Mouse (Mus musculus): Measurements from ENCODE around the gene Naaladl2. TPM values are rescaled to one million over a fixed set of nuclear protein-coding genes. Genes with fewer than 3 reads are reported as not detected.

Naaladl2 gene
- polyA plus RNA-seq, 1 experiment from 2014 or later: 5.4 TPM

DNA sequence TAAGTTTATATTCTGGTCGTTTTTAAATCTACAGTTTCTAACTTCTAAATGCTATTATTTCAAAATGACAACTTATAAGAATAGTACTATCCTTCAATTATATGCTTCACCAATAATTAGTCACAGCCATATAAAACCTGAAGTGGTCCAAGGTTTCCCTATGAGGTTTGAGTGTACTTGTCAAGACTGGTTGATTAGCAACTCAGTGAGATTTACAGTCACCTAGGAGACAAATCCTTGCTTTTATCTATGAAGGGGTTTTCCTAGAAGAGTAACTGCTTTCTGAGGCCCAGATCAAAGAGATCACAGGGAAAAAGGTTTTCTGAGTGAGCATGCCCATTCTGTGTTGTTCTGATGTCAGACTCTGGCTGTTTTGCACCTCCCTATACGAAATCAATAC lies 222.2 kb downstream of the Naaladl2 start:
- Histone ChIP-seq H3K9ac (no peak overlapping the region), H3K4me1 (no peaks in the 10 kb centered on the region), H3K9me3 (no peaks in the 10 kb centered on the region), H3K4me3 (replicated peaks) (no peak overlapping the region), H3K36me3 (no peaks in the 10 kb centered on the region), H3K27me3 (replicated peaks) (no peaks in the 10 kb centered on the region), H3K4me2 (no peak overlapping the region), H3K27ac (no peak overlapping the region)
- 44% methylated on average over 2 of the region's 2 CpGs for WGBS
- no peak for ATAC-seq (ENCODE audit: insufficient read depth, low FRiP score, low read depth)

DNA sequence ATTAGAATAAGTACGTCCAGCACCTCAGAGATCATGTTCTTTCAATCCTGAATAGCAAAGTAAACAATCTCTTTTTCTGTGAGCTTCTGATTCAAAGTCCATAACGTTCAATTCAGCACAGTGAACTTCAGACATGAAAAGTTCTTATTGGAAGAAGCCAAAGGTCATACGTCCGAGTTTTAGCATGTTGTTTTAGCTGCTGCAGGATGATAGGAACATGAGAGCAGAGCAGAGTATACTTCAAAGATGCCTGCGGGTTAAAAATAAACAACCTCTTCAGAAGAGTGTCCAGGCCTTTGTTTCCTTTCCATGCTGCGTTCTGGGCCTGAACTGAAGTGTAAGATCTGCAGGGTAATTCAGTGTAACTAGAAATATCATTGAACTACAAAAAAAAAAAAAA lies 222.7 kb downstream of the Naaladl2 start:
- WGBS: 31% methylated on average over 6 of the region's 6 CpGs
- Histone ChIP-seq H3K27ac (no peak overlapping the region), H3K4me3 (replicated peaks) (no peak overlapping the region), H3K9me3 (no peaks in the 10 kb centered on the region), H3K9ac (no peak overlapping the region), H3K4me1 (no peaks in the 10 kb centered on the region), H3K4me2 (no peak overlapping the region), H3K36me3 (no peaks in the 10 kb centered on the region), H3K27me3 (replicated peaks) (no peaks in the 10 kb centered on the region)
- no peak for ATAC-seq (ENCODE audit: insufficient read depth, low FRiP score, low read depth)

DNA sequence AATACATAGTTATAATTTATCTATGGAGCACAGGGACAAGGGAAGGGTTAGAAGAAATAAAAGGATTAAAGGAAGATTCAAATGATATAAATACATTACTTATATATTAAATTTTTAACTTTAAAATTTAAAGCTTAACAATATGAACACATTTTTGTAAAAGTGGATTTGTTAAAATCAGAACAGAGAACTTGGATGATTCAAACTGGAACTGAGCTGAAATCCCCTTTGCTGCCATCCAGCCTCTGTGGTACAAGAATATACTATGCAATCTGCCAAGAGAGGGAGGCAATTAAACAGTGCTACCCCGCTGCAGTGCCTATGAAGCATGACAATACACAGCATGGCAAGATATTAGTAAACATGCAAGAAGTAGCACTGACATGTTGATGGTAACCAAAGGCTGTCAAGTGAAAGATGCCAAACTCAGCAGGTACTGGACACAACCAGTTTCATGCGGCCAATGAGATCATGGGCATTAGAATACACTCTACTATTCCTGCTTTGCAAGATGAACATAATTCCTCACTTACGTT lies 238.6 kb downstream of the Naaladl2 start:
- no peaks in the 10 kb centered on the region for H3K36me3 ChIP-seq
- H3K9me3 ChIP-seq: no peaks in the 10 kb centered on the region
- 74% methylated on average over 3 of the region's 3 CpGs for WGBS
- no peak overlapping the region for H3K27ac ChIP-seq
- no peak overlapping the region for H3K4me2 ChIP-seq
- no peak overlapping the region for H3K4me3 ChIP-seq (replicated peaks)
- no peaks in the 10 kb centered on the region for H3K27me3 ChIP-seq (replicated peaks)
- no peaks in the 10 kb centered on the region for H3K4me1 ChIP-seq
- no peak overlapping the region for H3K9ac ChIP-seq
- no peak for ATAC-seq (ENCODE audit: insufficient read depth, low FRiP score, low read depth)

DNA sequence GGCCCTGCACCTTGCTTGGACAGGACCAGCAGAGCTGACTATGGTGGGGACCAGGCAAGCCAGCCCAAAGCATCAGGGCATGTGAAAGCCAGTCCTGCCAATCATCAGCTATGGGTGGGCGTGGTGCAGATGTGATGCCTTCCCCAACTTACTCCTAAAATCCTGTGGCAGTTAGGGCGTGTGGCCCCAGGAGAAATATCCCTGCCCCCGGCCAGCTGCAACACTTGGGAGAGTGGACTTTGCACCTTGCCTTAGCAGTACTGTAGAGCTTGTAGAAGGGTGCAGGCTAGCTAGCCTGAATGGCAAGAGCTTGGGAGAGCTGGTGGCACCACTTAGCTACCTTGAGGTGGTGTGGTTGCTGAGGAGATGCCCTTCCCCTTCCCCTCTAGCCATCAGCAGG lies 255.3 kb downstream of the Naaladl2 start:
- peak; percentile 22; the same call in 1 of the 2 replicates for ATAC-seq (ENCODE audit: insufficient read depth, low FRiP score, low read depth)
- Histone ChIP-seq H3K4me2 (no peak overlapping the region), H3K4me3 (replicated peaks) (no peak overlapping the region), H3K9ac (no peak overlapping the region), H3K27me3 (replicated peaks) (no peaks in the 10 kb centered on the region), H3K4me1 (no peaks in the 10 kb centered on the region), H3K27ac (no peak overlapping the region), H3K36me3 (no peaks in the 10 kb centered on the region), H3K9me3 (no peaks in the 10 kb centered on the region)
- 77% methylated on average over 3 of the region's 3 CpGs for WGBS

DNA sequence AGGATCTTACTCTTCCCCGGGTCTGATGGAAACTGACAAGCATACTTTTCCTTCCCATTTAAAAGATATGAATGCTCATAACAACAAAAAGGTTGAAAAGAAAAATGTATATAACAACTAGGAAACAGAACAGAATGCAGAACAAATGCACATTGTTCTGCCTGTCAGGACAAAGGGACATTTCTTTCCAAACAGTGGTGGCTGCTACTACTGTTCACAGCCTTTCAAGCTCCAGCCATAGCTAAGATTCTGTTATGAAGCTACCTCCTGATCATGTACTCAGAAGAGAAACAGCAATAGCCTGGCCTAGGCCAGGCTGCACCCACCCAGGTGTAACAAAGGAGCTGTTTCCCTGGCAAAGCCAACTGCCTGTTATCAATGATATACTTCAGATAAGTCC lies 271.8 kb downstream of the Naaladl2 start:
- Histone ChIP-seq H3K9ac (no peak overlapping the region), H3K27me3 (replicated peaks) (no peaks in the 10 kb centered on the region), H3K27ac (no peak overlapping the region), H3K9me3 (no peaks in the 10 kb centered on the region), H3K4me2 (no peak overlapping the region), H3K36me3 (no peaks in the 10 kb centered on the region), H3K4me3 (replicated peaks) (no peak overlapping the region), H3K4me1 (no peaks in the 10 kb centered on the region)
- no peak for ATAC-seq (ENCODE audit: insufficient read depth, low FRiP score, low read depth)
- WGBS: 85% methylated on average over 1 of the region's 1 CpGs

DNA sequence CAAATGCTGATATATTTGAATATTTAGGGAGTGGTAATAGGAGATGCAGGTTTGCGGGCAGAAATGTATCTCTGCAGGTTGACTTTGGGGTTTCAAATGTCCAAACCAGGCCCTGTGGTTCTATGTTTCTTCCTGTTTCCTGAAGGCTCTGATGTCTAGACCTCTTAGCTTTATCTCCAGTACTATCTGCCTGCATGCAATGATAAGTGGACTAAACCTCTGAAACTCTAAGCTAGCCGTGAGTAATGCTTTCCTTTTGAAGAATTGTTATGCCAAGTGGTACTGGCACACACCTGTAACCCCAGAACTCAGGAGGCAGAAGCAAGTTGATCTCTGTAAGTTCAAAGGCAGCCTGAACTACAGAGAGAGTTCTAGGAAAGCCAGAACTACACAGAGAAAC lies 291.1 kb downstream of the Naaladl2 start:
- no peak for ATAC-seq (ENCODE audit: insufficient read depth, low FRiP score, low read depth)
- Histone ChIP-seq H3K4me3 (replicated peaks) (no peak overlapping the region), H3K4me2 (no peak overlapping the region), H3K27me3 (replicated peaks) (no peaks in the 10 kb centered on the region), H3K4me1 (no peaks in the 10 kb centered on the region), H3K36me3 (no peaks in the 10 kb centered on the region), H3K27ac (no peak overlapping the region), H3K9me3 (no peaks in the 10 kb centered on the region), H3K9ac (no peak overlapping the region)
- WGBS: 75% methylated on average over 2 of the region's 2 CpGs

DNA sequence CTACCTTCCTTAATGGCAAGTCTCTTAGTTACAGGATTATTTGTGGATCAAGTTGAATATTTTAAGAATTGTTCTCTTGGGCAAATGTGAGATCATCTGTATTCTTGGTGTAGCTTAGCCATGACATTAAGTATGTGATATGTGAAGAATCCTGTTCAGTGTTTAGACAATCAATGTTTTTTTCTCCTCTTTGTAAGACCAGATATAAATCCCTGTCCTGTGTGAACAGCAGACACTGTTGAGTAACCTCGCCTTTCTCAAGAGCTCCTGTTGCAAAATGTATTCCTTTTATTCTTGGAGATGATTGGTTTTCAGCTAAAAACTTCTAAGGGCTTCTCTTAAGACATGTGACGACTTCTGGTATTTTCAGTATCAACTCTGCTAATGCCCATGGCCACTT lies 347.3 kb downstream of the Naaladl2 start:
- Histone ChIP-seq H3K9ac (no peak overlapping the region), H3K4me1 (no peaks in the 10 kb centered on the region), H3K36me3 (no peaks in the 10 kb centered on the region), H3K4me2 (no peak overlapping the region), H3K9me3 (no peaks in the 10 kb centered on the region), H3K27me3 (replicated peaks) (no peaks in the 10 kb centered on the region), H3K4me3 (replicated peaks) (no peak overlapping the region), H3K27ac (no peak overlapping the region)
- 56% methylated on average over 2 of the region's 2 CpGs for WGBS
- ATAC-seq (ENCODE audit: insufficient read depth, low FRiP score, low read depth): no peak

DNA sequence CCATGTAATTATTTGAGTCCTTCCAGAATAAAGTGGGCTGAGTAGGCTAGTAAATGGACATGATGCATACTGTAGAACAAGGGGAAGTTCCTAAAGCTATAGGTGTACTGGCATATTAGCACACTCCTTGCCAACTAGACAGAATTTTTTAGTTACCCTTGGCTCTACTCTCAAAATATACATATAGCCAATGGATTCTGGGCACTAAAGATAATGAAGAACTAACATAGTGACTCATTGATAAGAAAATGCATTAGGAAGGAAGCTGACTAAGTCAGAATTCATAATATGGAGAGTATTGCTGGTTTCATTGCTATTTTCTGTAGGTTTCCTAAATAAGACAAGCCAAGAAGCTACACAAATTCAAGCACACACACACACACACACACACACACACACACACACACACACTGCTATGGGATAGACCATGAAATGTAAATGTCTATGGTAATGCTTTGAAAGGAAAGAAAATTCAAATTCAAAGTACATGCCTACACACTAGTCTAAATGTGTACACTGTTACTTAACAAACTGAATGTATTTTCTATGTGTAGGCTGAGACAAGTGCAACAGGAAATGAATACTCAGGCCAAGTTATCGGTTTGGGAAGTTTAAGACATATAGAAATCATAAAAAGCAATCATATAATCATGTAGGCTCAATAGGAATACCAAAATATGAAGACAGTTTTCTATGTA lies 356.5 kb downstream of the Naaladl2 start:
- no peak for ATAC-seq (ENCODE audit: insufficient read depth, low FRiP score, low read depth)
- Histone ChIP-seq H3K36me3 (no peaks in the 10 kb centered on the region), H3K27me3 (replicated peaks) (no peaks in the 10 kb centered on the region), H3K4me2 (no peak overlapping the region), H3K9me3 (no peaks in the 10 kb centered on the region), H3K4me1 (no peaks in the 10 kb centered on the region), H3K4me3 (replicated peaks) (no peak overlapping the region), H3K27ac (no peak overlapping the region), H3K9ac (no peak overlapping the region)
- 71% methylated on average over 1 of the region's 1 CpGs for WGBS

DNA sequence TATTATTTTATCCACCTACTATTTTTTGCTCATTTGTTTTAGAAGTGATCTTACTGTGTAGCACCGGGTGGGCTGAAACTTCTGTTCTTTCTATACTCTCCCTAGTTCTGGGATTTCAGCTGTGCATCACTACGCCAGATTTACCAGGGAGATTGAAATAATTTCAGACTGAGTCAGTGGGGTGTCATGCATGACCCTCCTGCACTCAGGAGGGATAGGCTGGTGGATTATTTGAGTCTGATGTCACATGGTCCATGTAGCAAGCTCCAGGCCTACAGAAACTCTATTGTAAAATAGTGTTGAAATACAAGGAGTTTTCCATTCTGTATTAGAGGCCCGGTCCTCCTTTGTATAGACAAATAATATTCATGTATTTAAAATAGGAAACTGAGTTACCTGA lies 360.0 kb downstream of the Naaladl2 start:
- H3K36me3 ChIP-seq: no peaks in the 10 kb centered on the region
- H3K4me1 ChIP-seq: no peaks in the 10 kb centered on the region
- no peaks in the 10 kb centered on the region for H3K27me3 ChIP-seq (replicated peaks)
- no peak for ATAC-seq (ENCODE audit: insufficient read depth, low FRiP score, low read depth)
- no peaks in the 10 kb centered on the region for H3K9me3 ChIP-seq
- WGBS: 85% methylated on average over 3 of the region's 3 CpGs
- H3K27ac ChIP-seq: no peak overlapping the region
- no peak overlapping the region for H3K9ac ChIP-seq
- no peak overlapping the region for H3K4me3 ChIP-seq (replicated peaks)
- H3K4me2 ChIP-seq: no peak overlapping the region

DNA sequence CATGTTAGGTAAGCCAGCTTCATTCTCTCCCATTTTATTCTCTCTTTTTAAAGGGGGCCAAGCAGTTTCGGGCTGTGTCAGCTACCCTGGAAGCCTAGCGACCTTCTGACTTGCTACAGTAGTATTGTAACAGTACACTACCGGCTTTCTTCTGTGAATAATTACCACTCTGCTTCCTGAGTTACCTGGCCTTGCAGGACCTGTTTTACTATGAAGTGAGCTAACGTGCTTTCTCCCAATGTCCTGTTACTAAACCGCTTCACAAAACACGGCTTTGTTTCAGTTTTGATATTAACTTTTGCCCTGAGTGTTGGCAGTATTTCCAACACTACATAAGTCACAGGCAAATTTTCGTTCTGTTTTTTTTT lies 360.6 kb downstream of the Naaladl2 start:
- Histone ChIP-seq H3K27ac (peak overlapping the region; percentile 86), H3K4me3 (replicated peaks) (peak overlapping the region; percentile 39), H3K4me1 (no peaks in the 10 kb centered on the region), H3K9ac (no peak overlapping the region), H3K27me3 (replicated peaks) (no peaks in the 10 kb centered on the region), H3K4me2 (peak overlapping the region; percentile 41), H3K36me3 (no peaks in the 10 kb centered on the region), H3K9me3 (no peaks in the 10 kb centered on the region)
- ATAC-seq (ENCODE audit: insufficient read depth, low FRiP score, low read depth): peak; percentile 73; the same call in 1 of the 2 replicates
- 36% methylated on average over 7 of the region's 7 CpGs for WGBS

DNA sequence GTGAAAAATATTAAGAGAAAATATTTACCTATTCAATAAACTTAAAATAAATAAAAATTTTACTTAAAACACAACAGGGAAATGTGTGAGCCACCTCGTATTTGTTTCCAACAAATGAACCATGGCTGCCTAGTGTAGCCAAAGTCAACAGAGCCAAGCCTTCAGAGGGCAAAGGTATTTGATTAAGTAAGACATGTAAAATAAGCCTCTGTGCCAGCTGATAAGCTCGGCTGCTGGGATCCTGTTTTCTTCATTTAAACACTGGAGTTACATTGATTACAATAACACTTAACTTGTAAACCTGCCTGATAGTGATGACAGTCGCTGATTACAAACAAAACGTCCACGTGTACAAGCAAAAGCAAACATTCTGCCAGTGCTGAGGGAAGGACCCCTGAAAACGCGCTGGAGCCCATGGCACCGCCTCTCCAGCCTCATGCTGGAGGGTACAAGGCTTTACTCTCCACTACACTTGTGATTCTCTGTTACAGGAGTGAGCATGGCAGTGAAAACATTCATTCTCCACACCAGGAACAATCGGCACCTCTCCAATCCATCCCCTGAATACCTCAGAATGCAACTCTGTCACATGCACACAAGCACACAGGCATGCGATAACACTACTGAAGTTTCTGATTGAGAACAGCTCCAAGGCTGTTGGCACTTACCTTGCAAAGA lies 361.1 kb downstream of the Naaladl2 start:
- peak; percentile 78 for ATAC-seq (ENCODE audit: insufficient read depth, low FRiP score, low read depth)
- Histone ChIP-seq H3K4me1 (no peaks in the 10 kb centered on the region), H3K4me3 (replicated peaks) (peak overlapping the region; percentile 39), H3K9ac (no peak overlapping the region), H3K27me3 (replicated peaks) (no peaks in the 10 kb centered on the region), H3K9me3 (no peaks in the 10 kb centered on the region), H3K36me3 (no peaks in the 10 kb centered on the region), H3K27ac (peak overlapping the region; percentile 86), H3K4me2 (peak overlapping the region; percentile 41)
- 23% methylated on average over 10 of the region's 10 CpGs for WGBS

DNA sequence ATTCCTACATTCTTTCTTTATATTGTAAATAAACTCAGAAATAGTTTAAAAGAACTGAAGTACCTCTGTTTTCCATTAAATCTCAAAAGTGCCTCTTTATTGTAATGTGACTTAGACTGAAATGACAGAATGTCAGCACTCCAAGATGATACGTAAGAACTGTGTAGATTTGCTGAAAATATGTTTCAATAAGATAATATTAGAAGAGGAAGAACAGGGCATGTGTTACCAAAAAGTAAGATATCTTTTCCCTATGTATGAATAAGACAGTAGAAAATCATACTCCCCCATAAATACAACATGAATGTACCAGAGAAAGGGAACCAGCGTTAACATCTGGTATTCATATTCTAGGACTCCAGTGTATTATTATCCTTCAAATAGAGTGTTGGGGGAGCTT lies 362.4 kb downstream of the Naaladl2 start:
- no peaks in the 10 kb centered on the region for H3K9me3 ChIP-seq
- no peaks in the 10 kb centered on the region for H3K27me3 ChIP-seq (replicated peaks)
- WGBS: 85% methylated on average over 2 of the region's 2 CpGs
- no peak for ATAC-seq (ENCODE audit: insufficient read depth, low FRiP score, low read depth)
- no peaks in the 10 kb centered on the region for H3K36me3 ChIP-seq
- H3K4me1 ChIP-seq: no peaks in the 10 kb centered on the region
- H3K9ac ChIP-seq: no peak overlapping the region
- H3K4me2 ChIP-seq: no peak overlapping the region
- H3K27ac ChIP-seq: no peak overlapping the region
- no peak overlapping the region for H3K4me3 ChIP-seq (replicated peaks)

Data from stomach, embryonic 15.5 days (tissue).